Mouse (Mus musculus) brain, embryonic 14.5 days (tissue): ENCODE data around the gene Zfp385b.

ENCODE experiments used
- CTCF ChIP-seq: fragments of 200-500 bp; IDR thresholded peaks from 2 replicates; pipeline ENCODE4 v1.5.1; 2012; ENCODE audit warnings: inconsistent platforms, mild to moderate bottlenecking, moderate library complexity, borderline replicate concordance; ENCODE audit not compliant: insufficient read depth, insufficient read length; ENCODE audit errors: extremely low read depth
- POLR2A ChIP-seq: fragments of 200-500 bp; IDR thresholded peaks from 2 replicates; pipeline ENCODE4 v1.6.1; 2012; ENCODE audit warnings: mild to moderate bottlenecking, inconsistent platforms, borderline replicate concordance; ENCODE audit not compliant: poor library complexity, insufficient read depth, insufficient read length, severe bottlenecking; ENCODE audit errors: extremely low read depth

GRCm38 (mm10) chr2:77453786-77454185 is 365.7 kb downstream of the Zfp385b start:
- TF ChIP-seq POLR2A (no peak), CTCF (no peak)
